Mouse (Mus musculus) heart, postnatal 10 days (tissue): ENCODE measurements around the gene Eefsec. TPM values are rescaled to one million over a fixed set of nuclear protein-coding genes. Genes with fewer than 3 reads are reported as not detected.

Experiments used
- DNase-seq, 2 experiments: peaks; one replicate each; pipeline ENCODE4 v3.0.0; 2021
- intact Hi-C: fragments of 180-260 bp; cut with DNase I; formaldehyde crosslinking; loops from one replicate; pipeline ENCODE4 v1.15.1; 2025
- total RNA-seq, 2 experiments: library from RNA; stranded (reverse); gene quantifications; 2 replicates each; pipeline ENCODE4 v1.2.3; 2021

The Eefsec gene
- total RNA-seq, 2 experiments from 2014 or later: 9.8 to 11.2 TPM

- DNase-seq: no peak
- intact Hi-C loops: no loop called here
Measured at GRCm38 (mm10) chr6:88226570-88226994, 219.8 kb downstream of the Eefsec start.

DNA sequence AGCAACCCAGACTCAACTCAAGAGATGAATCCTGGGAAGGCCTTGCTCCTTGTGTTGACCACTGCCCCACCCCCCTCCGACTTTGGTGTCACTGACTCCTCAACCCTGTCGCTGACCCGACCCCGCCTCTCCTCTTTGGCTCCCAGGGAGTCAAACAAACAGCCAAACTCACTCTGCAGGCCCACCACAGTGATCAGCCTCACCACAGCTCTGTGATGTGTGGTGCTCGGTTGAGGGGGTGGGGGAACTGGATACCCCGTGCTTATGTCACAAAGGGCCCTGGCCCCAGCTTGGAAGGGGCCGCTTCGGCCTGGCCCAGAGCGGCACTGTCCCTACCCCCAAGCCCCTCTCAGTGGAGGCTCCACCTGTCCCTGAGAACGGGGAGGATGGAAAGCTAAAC lies 224.4 kb downstream of the Eefsec start, which contains the start of gene Dnajb8:
TSS of gene Dnajb8 (plus strand) at position 301 of the 400 bp plus-strand sequence.
- intact Hi-C loops: no loop called here
- DNase-seq: no peak

- DNase-seq: no peak
- intact Hi-C loops: no loop called here
Measured at GRCm38 (mm10) chr6:88219094-88219493, 227.2 kb downstream of the Eefsec start.

DNA sequence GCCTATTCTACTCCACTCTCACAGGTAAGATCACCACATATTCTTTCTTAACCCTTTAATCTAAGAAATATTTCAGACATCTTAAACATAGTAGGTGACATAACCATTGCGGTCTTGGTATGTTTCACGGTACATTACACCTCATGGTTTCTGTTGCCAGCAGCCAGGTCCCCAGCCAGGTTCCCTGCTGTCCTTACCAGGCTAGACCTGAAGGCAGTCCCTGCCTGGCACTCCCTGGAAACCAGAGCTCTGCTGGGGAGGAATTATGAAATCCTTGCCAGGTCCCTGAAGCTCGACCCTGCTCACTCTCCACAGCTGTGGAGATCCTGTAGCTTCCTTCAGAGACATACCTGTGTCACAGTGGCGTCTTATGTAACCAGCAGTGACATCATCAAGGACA lies 230.1 kb downstream of the Eefsec start:
- DNase-seq: no peak
- intact Hi-C loops: no loop called here

- DNase-seq: no peak
- intact Hi-C loops: no loop called here
Measured at GRCm38 (mm10) chr6:88215797-88216196, 230.5 kb downstream of the Eefsec start.

DNA sequence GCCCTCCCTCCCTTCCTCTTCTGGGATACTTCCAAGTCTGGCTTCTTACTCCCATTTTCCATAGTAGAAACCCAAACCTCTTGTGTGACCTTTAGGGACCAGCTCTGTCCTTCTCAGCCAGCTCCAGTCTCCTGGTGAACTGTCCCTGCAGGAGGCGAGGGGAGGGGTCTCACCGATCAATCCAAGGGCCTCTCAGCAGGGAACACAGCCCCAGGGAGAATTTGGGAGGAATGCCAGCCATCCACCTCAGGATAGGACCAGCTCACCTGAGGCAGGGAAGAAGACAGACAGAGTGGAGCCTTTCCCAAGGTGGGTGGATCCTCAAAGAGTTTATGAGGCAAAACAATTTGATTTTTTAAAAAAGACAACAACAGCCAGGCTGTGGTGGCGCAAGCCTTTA lies 236.2 kb downstream of the Eefsec start:
- intact Hi-C loops: no loop called here
- DNase-seq: no peak

GRCm38 (mm10) chr6:88209453-88209852 lies 236.9 kb downstream of the Eefsec start:
- DNase-seq: no peak
- intact Hi-C loops: no loop called here

- DNase-seq: no peak
- intact Hi-C loops: no loop called here
Measured at GRCm38 (mm10) chr6:88208321-88208720, 238.0 kb downstream of the Eefsec start.

DNA sequence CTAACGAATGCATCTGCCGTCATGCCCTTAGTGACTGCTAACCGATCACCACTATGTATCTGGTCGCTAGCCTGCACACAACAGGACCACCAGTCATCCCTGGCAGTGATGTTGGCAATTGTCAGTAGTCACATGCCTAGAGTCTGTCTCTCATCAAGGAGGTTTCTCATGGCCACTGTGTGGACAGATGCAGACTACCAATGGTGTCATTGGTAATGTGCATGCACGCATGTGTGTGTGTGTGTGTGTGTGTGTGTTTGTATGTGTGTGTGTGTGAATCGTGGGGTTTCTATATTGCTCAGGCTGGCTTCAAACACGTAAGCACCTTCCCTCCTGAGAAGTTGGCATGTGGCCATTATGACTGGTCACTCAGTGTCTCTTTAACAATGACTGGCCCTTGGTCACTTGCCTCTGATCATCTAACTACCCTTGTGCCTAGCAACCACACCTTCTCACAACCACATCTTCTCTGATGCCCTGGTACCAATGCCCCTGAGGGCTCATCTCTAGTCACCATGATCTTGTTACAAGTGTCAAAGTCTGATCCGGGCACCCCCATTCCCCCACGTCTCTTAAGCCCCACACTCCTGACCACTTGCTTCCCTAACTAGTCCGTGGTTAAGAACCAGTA lies 238.8 kb downstream of the Eefsec start:
- no peak for DNase-seq
- intact Hi-C loops: no loop called here

Other genes starting within 250 kb of the Eefsec start
- gene Dnajb8, start 224.3 kb downstream of the Eefsec start, total RNA-seq: not detected
- gene Ruvbl1, start 18.9 kb upstream of the Eefsec start, total RNA-seq: 10 to 100 TPM; 21.3 to 23.8 TPM
- gene Sec61a1, start 72.4 kb upstream of the Eefsec start, total RNA-seq: 10 to 100 TPM; 89.4 to 89.9 TPM
- gene Kbtbd12, start 191.4 kb upstream of the Eefsec start, total RNA-seq: 10 to 100 TPM; 23.6 to 28.8 TPM